Mouse (Mus musculus) neural tube, embryonic 13.5 days (tissue): ENCODE data around the gene Tmem255b. TPM values are rescaled to one million over a fixed set of nuclear protein-coding genes. Genes with fewer than 3 reads are reported as not detected.

Experiments used
- ATAC-seq: fragments of 200-750 bp; cut with Nextera tagmentation; 2 replicates; pipeline ENCODE4 v1.8.0; 2017; ENCODE audit warnings: low read depth, mild to moderate bottlenecking, moderate TSS enrichment, moderate library complexity
- H3K27ac ChIP-seq: fragments of 300-500 bp; sonication (generic); replicated peaks from 2 replicates; pipeline ENCODE4 v1.5.1; 2015; ENCODE audit warnings: moderate library complexity, mild to moderate bottlenecking, inconsistent platforms
- H3K27me3 ChIP-seq: fragments of 300-500 bp; sonication (generic); 2 replicates; pipeline ENCODE4 v1.6.1; 2015; ENCODE audit warnings: mild to moderate bottlenecking, inconsistent platforms
- H3K36me3 ChIP-seq: fragments of 300-500 bp; sonication (generic); 2 replicates; pipeline ENCODE4 v1.6.1; 2015; ENCODE audit warnings: mild to moderate bottlenecking, inconsistent platforms
- H3K4me1 ChIP-seq: fragments of 300-500 bp; sonication (generic); replicated peaks from 2 replicates; pipeline ENCODE4 v1.6.1; 2015; ENCODE audit warnings: inconsistent platforms
- H3K4me2 ChIP-seq: fragments of 300-500 bp; sonication (generic); 2 replicates; pipeline ENCODE4 v1.6.1; 2015; ENCODE audit warnings: inconsistent platforms, mild to moderate bottlenecking, moderate library complexity
- H3K4me3 ChIP-seq: fragments of 300-500 bp; sonication (generic); 2 replicates; pipeline ENCODE4 v1.5.1; 2015; ENCODE audit warnings: mild to moderate bottlenecking, inconsistent platforms
- H3K9ac ChIP-seq: fragments of 300-500 bp; sonication (generic); 2 replicates; pipeline ENCODE4 v1.6.1; 2015; ENCODE audit warnings: moderate library complexity, mild to moderate bottlenecking, inconsistent platforms
- H3K9me3 ChIP-seq: fragments of 300-500 bp; sonication (generic); 2 replicates; pipeline ENCODE4 v1.6.1; 2016; ENCODE audit warnings: inconsistent platforms
- WGBS: fragments of 180-500 bp; shearing (Covaris S2); methylation state at CpG from one replicate; pipeline ENCODE4 v1.1.7; 2015; 5-methylcytosine and 5-hydroxymethylcytosine counted together
- polyA plus RNA-seq: library from polyadenylated mRNA; unstranded; fragments of >200 nt; fragmentation: Nextera tagmentation; extraction: Ambion mirVana; gene quantifications from 2 replicates; pipeline ENCODE4 v1.2.1, GENCODE M21; 2015

Gene Tmem255b
- polyA plus RNA-seq, 1 experiment from 2014 or later: 0.68 TPM

GRCm38 (mm10) chr8:13451747-13452277, 16.8 kb downstream of the Tmem255b start:
- Histone ChIP-seq H3K4me3 (no peak overlapping the region), H3K4me2 (no peak overlapping the region), H3K4me1 (peaks cover 16% of the 10 kb centered on the region), H3K27me3 (no peaks in the 10 kb centered on the region), H3K36me3 (no peaks in the 10 kb centered on the region), H3K27ac (no peak overlapping the region), H3K9me3 (no peaks in the 10 kb centered on the region), H3K9ac (no peak overlapping the region)
- WGBS: 71% methylated on average over 6 of the region's 6 CpGs
- ATAC-seq: no peak

- Histone ChIP-seq H3K36me3 (no peaks in the 10 kb centered on the region), H3K4me1 (peaks cover 16% of the 10 kb centered on the region), H3K4me3 (no peak overlapping the region), H3K27me3 (no peaks in the 10 kb centered on the region), H3K4me2 (no peak overlapping the region), H3K27ac (peak overlapping the region; percentile 33; the same call in 1 of the 2 replicates), H3K9me3 (no peaks in the 10 kb centered on the region), H3K9ac (no peak overlapping the region)
- ATAC-seq: peak; percentile 88
- 55% methylated on average over 8 of the region's 8 CpGs for WGBS
Observed at GRCm38 (mm10) chr8:13454341-13455113, 19.5 kb downstream of the Tmem255b start.

- Histone ChIP-seq H3K27me3 (no peaks in the 10 kb centered on the region), H3K27ac (no peak overlapping the region), H3K4me3 (no peak overlapping the region), H3K36me3 (no peaks in the 10 kb centered on the region), H3K9ac (no peak overlapping the region), H3K4me2 (no peak overlapping the region), H3K4me1 (peaks cover 16% of the 10 kb centered on the region), H3K9me3 (no peaks in the 10 kb centered on the region)
- ATAC-seq: 0 out of 2 replicates have a peak, but pooled peaks have one; percentile 64
- 34% methylated on average over 2 of the region's 2 CpGs for WGBS
Observed at GRCm38 (mm10) chr8:13455295-13455694, 20.3 kb downstream of the Tmem255b start.

- Histone ChIP-seq H3K4me3 (no peak overlapping the region), H3K27me3 (no peaks in the 10 kb centered on the region), H3K36me3 (no peaks in the 10 kb centered on the region), H3K4me1 (peaks cover 8% of the 10 kb centered on the region), H3K9me3 (no peaks in the 10 kb centered on the region), H3K27ac (no peak overlapping the region), H3K9ac (no peak overlapping the region), H3K4me2 (no peak overlapping the region)
- 96% methylated on average over 4 of the region's 4 CpGs for WGBS
- ATAC-seq: no peak
Observed at GRCm38 (mm10) chr8:13459431-13459830, 24.4 kb downstream of the Tmem255b start.

- no peak overlapping the region for H3K27ac ChIP-seq
- 78% methylated on average over 17 of the region's 17 CpGs for WGBS
- no peak overlapping the region for H3K9ac ChIP-seq
Observed at GRCm38 (mm10) chr8:13461085-13461765, 26.2 kb downstream of the Tmem255b start.

GRCm38 (mm10) chr8:13461843-13462242, 26.9 kb downstream of the Tmem255b start:
- no peak overlapping the region for H3K9ac ChIP-seq
- no peaks in the 10 kb centered on the region for H3K27me3 ChIP-seq
- no peak overlapping the region for H3K4me2 ChIP-seq
- no peaks in the 10 kb centered on the region for H3K4me1 ChIP-seq
- H3K36me3 ChIP-seq: no peaks in the 10 kb centered on the region
- H3K9me3 ChIP-seq: no peaks in the 10 kb centered on the region
- no peak overlapping the region for H3K27ac ChIP-seq
- ATAC-seq: no peak
- H3K4me3 ChIP-seq: no peak overlapping the region
- WGBS: 38% methylated on average over 4 of the region's 4 CpGs

More at GRCm38 (mm10) chr8:13461085-13461765, 26.2 kb downstream of the Tmem255b start:
- no peaks in the 10 kb centered on the region for H3K4me1 ChIP-seq
- no peak for ATAC-seq
- H3K4me3 ChIP-seq: no peak overlapping the region
- no peaks in the 10 kb centered on the region for H3K9me3 ChIP-seq
- H3K4me2 ChIP-seq: no peak overlapping the region
- H3K36me3 ChIP-seq: no peaks in the 10 kb centered on the region
- H3K27me3 ChIP-seq: no peaks in the 10 kb centered on the region

- H3K9me3 ChIP-seq: no peaks in the 10 kb centered on the region
- 77% methylated on average over 10 of the region's 10 CpGs for WGBS
- no peak overlapping the region for H3K4me3 ChIP-seq
- H3K4me1 ChIP-seq: no peaks in the 10 kb centered on the region
- H3K27ac ChIP-seq: no peak overlapping the region
- no peak overlapping the region for H3K9ac ChIP-seq
- no peaks in the 10 kb centered on the region for H3K36me3 ChIP-seq
- no peak overlapping the region for H3K4me2 ChIP-seq
- H3K27me3 ChIP-seq: no peaks in the 10 kb centered on the region
- ATAC-seq: no peak
Observed at GRCm38 (mm10) chr8:13462392-13462791, 27.4 kb downstream of the Tmem255b start.

- H3K27me3 ChIP-seq: no peaks in the 10 kb centered on the region
- ATAC-seq: no peak
- H3K9me3 ChIP-seq: no peaks in the 10 kb centered on the region
- H3K4me1 ChIP-seq: no peaks in the 10 kb centered on the region
- no peak overlapping the region for H3K4me2 ChIP-seq
- H3K36me3 ChIP-seq: no peaks in the 10 kb centered on the region
- WGBS: 73% methylated on average over 7 of the region's 7 CpGs
- H3K27ac ChIP-seq: no peak overlapping the region
- H3K9ac ChIP-seq: no peak overlapping the region
- no peak overlapping the region for H3K4me3 ChIP-seq
Observed at GRCm38 (mm10) chr8:13465324-13465723, 30.3 kb downstream of the Tmem255b start.

- H3K9me3 ChIP-seq: no peaks in the 10 kb centered on the region
- 69% methylated on average over 5 of the region's 5 CpGs for WGBS
- H3K4me2 ChIP-seq: no peak overlapping the region
- no peak overlapping the region for H3K4me3 ChIP-seq
- ATAC-seq: no peak
- H3K27me3 ChIP-seq: no peaks in the 10 kb centered on the region
- H3K36me3 ChIP-seq: no peaks in the 10 kb centered on the region
- H3K9ac ChIP-seq: no peak overlapping the region
- no peaks in the 10 kb centered on the region for H3K4me1 ChIP-seq
- no peak overlapping the region for H3K27ac ChIP-seq
Observed at GRCm38 (mm10) chr8:13466989-13467388, 32.0 kb downstream of the Tmem255b start.

- Histone ChIP-seq H3K27ac (no peak overlapping the region), H3K4me1 (no peaks in the 10 kb centered on the region), H3K27me3 (no peaks in the 10 kb centered on the region), H3K9me3 (no peaks in the 10 kb centered on the region), H3K4me3 (no peak overlapping the region), H3K36me3 (no peaks in the 10 kb centered on the region), H3K4me2 (no peak overlapping the region), H3K9ac (no peak overlapping the region)
- WGBS: 71% methylated on average over 9 of the region's 9 CpGs
- ATAC-seq: no peak
Observed at GRCm38 (mm10) chr8:13468737-13469136, 33.7 kb downstream of the Tmem255b start.

GRCm38 (mm10) chr8:13471484-13471883, 36.5 kb downstream of the Tmem255b start:
- WGBS: 91% methylated on average over 11 of the region's 11 CpGs
- no peak overlapping the region for H3K9ac ChIP-seq
- H3K9me3 ChIP-seq: no peaks in the 10 kb centered on the region

GRCm38 (mm10) chr8:13472284-13472683, 37.3 kb downstream of the Tmem255b start:
- Histone ChIP-seq H3K4me3 (no peak overlapping the region), H3K36me3 (peaks cover 4% of the 10 kb centered on the region; the same call in 1 of the 2 replicates), H3K9ac (no peak overlapping the region), H3K9me3 (no peaks in the 10 kb centered on the region), H3K4me1 (no peaks in the 10 kb centered on the region), H3K4me2 (no peak overlapping the region), H3K27ac (no peak overlapping the region), H3K27me3 (no peaks in the 10 kb centered on the region)
- 84% methylated on average over 7 of the region's 7 CpGs for WGBS
- ATAC-seq: no peak

More at GRCm38 (mm10) chr8:13471484-13471883, 36.5 kb downstream of the Tmem255b start:
- Histone ChIP-seq H3K4me2 (no peak overlapping the region), H3K36me3 (peaks cover 4% of the 10 kb centered on the region; the same call in 1 of the 2 replicates), H3K4me3 (no peak overlapping the region), H3K27me3 (no peaks in the 10 kb centered on the region), H3K4me1 (no peaks in the 10 kb centered on the region), H3K27ac (no peak overlapping the region)
- no peak for ATAC-seq
